Mouse (Mus musculus) liver, embryonic 14.5 days (tissue): ENCODE measurements around the gene Inpp5a.

Experiments
- CTCF ChIP-seq: IDR thresholded peaks from 2 replicates; pipeline ENCODE4 v1.5.1; 2016; ENCODE audit warnings: antibody characterized with exemption, low read depth, control low read depth
- EP300 ChIP-seq: IDR thresholded peaks from 2 replicates; pipeline ENCODE4 v1.6.1; 2016; ENCODE audit warnings: antibody characterized with exemption, low read depth

DNA sequence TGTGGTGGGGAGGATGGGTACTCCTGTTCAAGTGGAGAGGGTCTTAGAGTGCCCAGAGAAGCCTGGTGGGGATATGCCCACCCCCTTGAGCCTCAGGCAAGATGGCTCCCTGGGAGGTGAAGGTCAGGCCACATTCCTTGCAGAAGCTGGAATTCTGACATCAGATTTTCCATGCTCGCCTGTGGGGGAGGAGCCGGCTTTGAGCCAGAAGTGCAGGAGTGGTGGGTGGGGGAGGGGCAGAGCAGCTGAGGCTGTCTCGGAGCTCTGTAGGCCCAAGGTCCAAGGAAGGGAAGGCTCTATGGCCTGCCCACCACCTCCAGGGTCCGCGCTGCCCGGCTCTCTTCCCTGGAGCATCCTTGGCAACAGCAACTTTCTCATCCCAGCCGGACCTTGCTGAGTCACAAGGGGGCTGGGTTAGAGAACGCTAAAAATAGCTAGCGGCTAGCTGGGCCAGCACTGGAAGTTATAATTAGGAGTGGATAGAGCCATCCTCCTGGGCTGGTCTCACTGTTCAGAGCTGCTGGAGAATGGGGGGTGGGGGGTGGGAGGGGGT is 24.8 kb upstream of the Inpp5a start:
- TF ChIP-seq CTCF (no peak), EP300 (no peak)
